Mouse (Mus musculus) brown adipose tissue, adult 24 weeks (tissue): Measurements from ENCODE around the gene Cfap221. TPM values are rescaled to one million over a fixed set of nuclear protein-coding genes. Genes with fewer than 3 reads are reported as not detected.

Experiments
- H3K27ac ChIP-seq: fragments of 200-500 bp; replicated peaks from 2 replicates; pipeline ENCODE4 v1.5.1; 2012; ENCODE audit warnings: low read depth, mild to moderate bottlenecking, low read length
- H3K4me1 ChIP-seq: fragments of 200-500 bp; 2 replicates; pipeline ENCODE4 v1.6.1; 2012; ENCODE audit warnings: low read length, mixed read lengths; ENCODE audit not compliant: control insufficient read depth, insufficient read depth, insufficient read length
- H3K4me3 ChIP-seq: fragments of 200-500 bp; 2 replicates; pipeline ENCODE4 v1.5.1; 2012; ENCODE audit warnings: low read depth, mild to moderate bottlenecking, low read length, moderate library complexity; ENCODE audit not compliant: insufficient read depth
- polyA plus RNA-seq: library from polyadenylated mRNA; stranded (reverse); fragments of >200 nt; gene quantifications from 2 replicates; pipeline ENCODE4 v1.2.4, GENCODE M21; 2012; ENCODE audit not compliant: missing spikeins, insufficient read depth, insufficient read length

Cfap221 gene
- polyA plus RNA-seq, 1 experiment, result 2.8 TPM

DNA sequence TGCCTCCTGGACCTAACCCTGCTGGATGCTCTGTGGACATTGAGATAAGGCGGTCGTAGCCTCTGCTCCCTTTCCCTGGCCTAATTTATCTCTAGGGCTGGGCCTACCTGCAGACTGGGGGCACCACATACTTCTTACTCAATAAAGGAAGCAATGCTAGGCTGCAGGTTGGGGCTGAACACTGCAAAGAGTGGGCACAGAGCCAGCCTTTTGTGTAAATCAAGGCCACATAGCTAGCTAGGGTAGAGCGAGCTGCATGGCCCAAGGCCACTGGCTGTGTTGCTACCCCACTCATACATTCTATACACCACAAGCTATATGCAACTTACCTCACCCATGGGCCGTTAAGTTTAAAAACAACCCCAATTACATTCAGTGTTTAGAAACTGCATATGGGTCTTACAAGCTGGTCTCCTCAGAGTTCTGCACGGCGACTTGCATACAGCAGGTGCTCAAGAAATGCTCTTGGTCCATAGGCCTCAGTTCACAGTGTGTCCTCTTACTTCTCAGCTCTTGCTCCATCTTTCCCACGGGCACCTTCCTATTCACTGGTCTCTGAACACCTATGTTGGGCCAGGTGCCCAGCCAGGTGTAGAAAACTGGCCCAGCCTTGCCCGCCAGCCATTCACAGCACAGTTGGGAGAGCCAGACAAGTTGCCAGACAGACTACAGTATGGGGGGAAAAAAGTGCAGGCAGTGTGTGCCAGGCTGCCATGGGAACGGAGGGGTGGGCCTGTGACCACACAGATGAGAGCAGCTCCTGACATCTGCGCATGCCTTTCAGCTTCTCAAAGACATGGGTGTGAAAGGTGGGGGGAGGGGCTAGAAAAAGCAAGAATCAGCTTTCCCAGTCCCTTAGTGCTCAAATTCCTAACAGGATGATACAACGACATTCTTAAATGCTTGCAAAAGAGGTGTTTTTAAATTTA is 97.6 kb downstream of the Cfap221 start:
- Histone ChIP-seq H3K4me1 (peaks cover 7% of the 10 kb centered on the region), H3K27ac (no peak overlapping the region), H3K4me3 (no peak overlapping the region)

DNA sequence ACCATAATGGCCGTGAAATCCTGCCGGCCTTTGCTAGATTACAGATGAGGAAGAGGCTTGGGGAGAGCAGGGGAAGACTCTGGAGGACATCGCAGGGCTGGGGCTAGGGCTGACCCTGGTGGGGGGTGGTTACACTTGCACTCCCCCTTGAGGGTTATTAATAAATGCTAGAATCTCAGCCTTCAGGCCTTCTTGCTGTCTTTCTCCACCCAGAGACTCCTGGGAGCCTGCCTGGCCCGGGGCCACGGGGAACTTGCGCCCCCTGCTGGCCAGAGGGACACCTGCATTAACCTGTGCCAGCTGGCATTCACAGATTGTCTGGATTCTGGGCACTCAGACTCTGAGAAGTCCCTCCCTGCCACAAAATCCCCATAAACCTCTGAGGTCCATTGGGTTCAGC is 102.1 kb downstream of the Cfap221 start:
- no peak overlapping the region for H3K4me3 ChIP-seq
- H3K4me1 ChIP-seq, result no peaks in the 10 kb centered on the region
- no peak overlapping the region for H3K27ac ChIP-seq

DNA sequence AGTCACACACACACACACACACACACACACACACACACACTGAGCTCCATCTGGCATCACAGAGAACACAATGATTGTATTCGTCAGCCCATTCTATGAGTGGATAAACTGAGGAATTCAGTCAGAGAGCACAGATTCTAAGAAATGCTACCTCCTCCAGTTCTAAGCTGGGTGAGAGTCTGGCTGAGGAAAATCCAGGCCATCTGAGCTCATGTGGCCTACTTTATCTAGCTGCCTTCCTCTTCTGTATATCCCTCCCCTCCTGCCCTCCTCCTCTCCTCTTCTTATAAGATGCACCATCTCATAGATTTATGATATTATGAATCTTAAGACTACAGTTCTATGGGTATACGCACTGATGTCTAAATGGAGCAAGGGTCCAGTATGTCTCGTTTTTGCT is 103.4 kb downstream of the Cfap221 start:
- no peaks in the 10 kb centered on the region for H3K4me1 ChIP-seq
- no peak overlapping the region for H3K27ac ChIP-seq
- H3K4me3 ChIP-seq, result no peak overlapping the region

GRCm38 (mm10) chr1:119892933-119893332 is 104.1 kb downstream of the Cfap221 start:
- H3K27ac ChIP-seq, result no peak overlapping the region
- no peak overlapping the region for H3K4me3 ChIP-seq
- H3K4me1 ChIP-seq, result no peaks in the 10 kb centered on the region

- Histone ChIP-seq H3K27ac (no peak overlapping the region), H3K4me3 (no peak overlapping the region), H3K4me1 (no peaks in the 10 kb centered on the region)
Measured at GRCm38 (mm10) chr1:119891865-119892264, 105.2 kb downstream of the Cfap221 start.

- no peaks in the 10 kb centered on the region for H3K4me1 ChIP-seq
- H3K4me3 ChIP-seq, result no peak overlapping the region
- H3K27ac ChIP-seq, result no peak overlapping the region
Measured at GRCm38 (mm10) chr1:119891149-119891548, 105.9 kb downstream of the Cfap221 start.

GRCm38 (mm10) chr1:119889347-119889746 is 107.7 kb downstream of the Cfap221 start:
- no peak overlapping the region for H3K4me3 ChIP-seq
- H3K4me1 ChIP-seq, result peaks cover 5% of the 10 kb centered on the region; the same call in 1 of the 2 replicates
- no peak overlapping the region for H3K27ac ChIP-seq

- Histone ChIP-seq H3K4me3 (no peak overlapping the region), H3K27ac (no peak overlapping the region), H3K4me1 (peaks cover 5% of the 10 kb centered on the region; the same call in 1 of the 2 replicates)
Measured at GRCm38 (mm10) chr1:119886320-119886719, 110.7 kb downstream of the Cfap221 start.

- Histone ChIP-seq H3K27ac (no peak overlapping the region), H3K4me3 (no peak overlapping the region), H3K4me1 (peaks cover 8% of the 10 kb centered on the region; the same call in 1 of the 2 replicates)
Measured at GRCm38 (mm10) chr1:119884272-119884671, 112.8 kb downstream of the Cfap221 start.

GRCm38 (mm10) chr1:119878909-119879308 is 118.1 kb downstream of the Cfap221 start:
- Histone ChIP-seq H3K4me3 (no peak overlapping the region), H3K27ac (no peak overlapping the region), H3K4me1 (peaks cover 6% of the 10 kb centered on the region; the same call in 1 of the 2 replicates)

DNA sequence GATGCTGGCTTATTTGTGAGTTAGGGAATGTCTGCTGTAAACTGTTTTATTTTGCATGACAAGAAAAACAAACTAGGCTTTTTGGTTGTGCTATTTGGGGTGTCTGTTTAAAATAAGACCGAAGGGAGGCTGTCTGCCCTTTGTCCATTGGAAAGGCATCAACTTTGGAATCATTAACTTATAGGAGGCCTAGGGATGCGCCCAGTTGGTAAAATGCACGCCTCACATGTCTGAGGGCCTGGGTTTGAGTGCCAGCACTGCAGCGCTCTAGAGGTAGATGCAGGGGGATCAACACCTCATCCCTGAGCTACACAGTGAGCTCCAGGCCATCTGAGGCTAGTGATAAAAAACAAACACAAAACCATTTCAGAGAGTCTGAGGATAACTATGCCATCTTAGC is 119.6 kb downstream of the Cfap221 start:
- H3K4me1 ChIP-seq, result peaks cover 6% of the 10 kb centered on the region; the same call in 1 of the 2 replicates
- H3K27ac ChIP-seq, result no peak overlapping the region
- H3K4me3 ChIP-seq, result no peak overlapping the region

Other genes with a start within 250 kb of the Cfap221 start
- gene Ptpn4, start 159.6 kb downstream of the Cfap221 start, polyA plus RNA-seq, result 13.4 and 33.1 TPM in 2 replicates
- 10.0 and 10.7 TPM in 2 replicates for gene Tmem177, start 84.0 kb downstream of the Cfap221 start, polyA plus RNA-seq
- gene Sctr, start 9.7 kb upstream of the Cfap221 start, polyA plus RNA-seq, result 8.3 and 15.5 TPM in 2 replicates
- 53.3 and 66.7 TPM in 2 replicates for gene Tmem37, start 76.8 kb upstream of the Cfap221 start, polyA plus RNA-seq
- 8,737 and 9,357 TPM in 2 replicates for gene Dbi, start 123.8 kb upstream of the Cfap221 start, polyA plus RNA-seq
- 3.3 and 8.9 TPM in 2 replicates for gene 3110009E18Rik, start 124.0 kb upstream of the Cfap221 start, polyA plus RNA-seq